Mouse (Mus musculus): ENCODE data around the gene Olfr325.

Gene Olfr325

DNA sequence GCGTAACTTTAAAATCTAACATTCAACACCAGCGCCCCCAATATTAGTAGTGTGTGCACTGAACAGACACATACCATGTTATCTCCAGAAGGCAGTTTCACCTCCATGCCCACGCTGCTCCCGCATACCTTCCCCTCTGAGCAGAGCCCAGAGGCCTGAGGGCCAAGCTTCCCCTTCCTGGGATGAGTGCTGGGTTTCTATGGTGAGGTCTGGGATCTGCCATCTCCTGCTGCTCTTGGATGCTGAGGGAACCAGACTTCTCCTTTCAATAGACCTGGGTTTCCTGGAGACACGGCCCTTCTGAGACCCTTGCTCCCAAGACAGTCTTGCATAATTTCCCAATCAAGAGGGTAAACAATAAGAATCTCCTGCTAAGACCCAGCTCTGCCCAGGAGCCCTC lies 52.9 kb downstream of the Olfr325 start, which contains the start of gene Olfr323:
TSS of gene Olfr323 (minus strand) at position 101 of the 400 bp plus-strand sequence.
- DNase-seq (ENCODE audit: low read depth, low spot score), result no peak
